Comparison of ENCODE assay signal across 22 mouse cellular contexts in genomic region chr4:41494378-41494777, GRCm38 (mm10). TPM values are rescaled to one million over a fixed set of nuclear protein-coding genes. Genes with fewer than 3 reads are reported as not detected.
DNase-seq lines count a peak whose midpoint lies in the region; ATAC-seq and TF ChIP-seq lines count a peak whose summit lies in the region.
"Had no signal": no experiment of that assay in that cellular context is flagged by ENCODE, and none has a peak within 500 bp of the region (broad histone marks: within the 10 kb centered on the region; RNA-seq: fewer than 3 reads in every experiment).

No protein-coding gene starts in this region.

- peaks cover 32% of the 10 kb centered on the region for H3K27me3 ChIP-seq in kidney, embryonic 14.5 days (ENCODE audit: control insufficient read depth, insufficient read depth, low read length)
- peaks cover 37% of the 10 kb centered on the region for H3K27me3 ChIP-seq in kidney, embryonic 15.5 days
- no peaks in the 10 kb centered on the region for H3K27me3 ChIP-seq in liver, adult 2 months (ENCODE audit: control insufficient read depth, insufficient read depth, low read length)
- H3K27me3 ChIP-seq in myocyte (ENCODE audit: control insufficient read depth, insufficient read depth, insufficient read length), result no peaks in the 10 kb centered on the region
- H3K27me3 ChIP-seq: Patski had no signal

- H3K4me2 ChIP-seq in kidney, embryonic 14.5 days (replicated peaks; ENCODE audit: low read depth, low read length), result no peak overlapping the region
- no peak overlapping the region for H3K4me2 ChIP-seq in kidney, embryonic 15.5 days
- H3K4me2 ChIP-seq in myocyte (ENCODE audit: low read depth), result peak overlapping the region; percentile 40
- H3K4me2 ChIP-seq: embryonic facial prominence, embryonic 13.5 days; stomach, embryonic 15.5 days had no signal

- no peak overlapping the region for H3K4me3 ChIP-seq in kidney, embryonic 14.5 days (ENCODE audit: low read length)
- no peak overlapping the region for H3K4me3 ChIP-seq in kidney, embryonic 15.5 days (replicated peaks)
- H3K4me3 ChIP-seq in liver, adult 2 months (ENCODE audit: insufficient read depth, low read depth, low read length), result no peak overlapping the region
- H3K4me3 ChIP-seq in myocyte, result no peak overlapping the region
- H3K4me3 ChIP-seq: embryonic facial prominence, embryonic 13.5 days; heart, embryonic 10.5 days; hindbrain, embryonic 10.5 days; stomach, embryonic 15.5 days had no signal

- no peak overlapping the region for H3K27ac ChIP-seq in kidney, embryonic 14.5 days (ENCODE audit: low read depth, low read length)
- H3K27ac ChIP-seq in kidney, embryonic 15.5 days, result peak overlapping the region; percentile 60
- peak overlapping the region; percentile 87 for H3K27ac ChIP-seq in liver, adult 2 months (replicated peaks; ENCODE audit: insufficient read depth, low read depth, low read length)
- H3K27ac ChIP-seq: embryonic facial prominence, embryonic 13.5 days; heart, embryonic 10.5 days; hindbrain, embryonic 10.5 days; stomach, embryonic 15.5 days had no signal

- no peak for ATAC-seq in kidney, embryonic 14.5 days (ENCODE audit: low FRiP score, low TSS enrichment)
- peak; percentile 44 for ATAC-seq in kidney, embryonic 15.5 days (replicated peaks; ENCODE audit: low FRiP score)
- ATAC-seq in megakaryocyte-erythroid progenitor cell, adult 5-6 weeks (replicated peaks; ENCODE audit: low FRiP score, low TSS enrichment, poor library complexity, severe bottlenecking), result no peak
- ATAC-seq: CD4-positive, CD25-positive, alpha-beta regulatory T cell, adult 4 months; forebrain, embryonic 14.5 days; hindbrain, postnatal 0 days; Patski had no signal

- H3K79me2 ChIP-seq in liver, adult 2 months (ENCODE audit: control insufficient read depth, insufficient read depth, low read length), result peaks cover 19% of the 10 kb centered on the region
- H3K79me2 ChIP-seq in myocyte (ENCODE audit: control insufficient read depth, insufficient read depth), result no peaks in the 10 kb centered on the region

- peak; percentile 82 for DNase-seq in kidney, adult 11 months
- peak; percentile 95 for DNase-seq in liver, adult 2 months (ENCODE audit: extremely low read depth, low read depth, low spot score)
- DNase-seq in thymus, postnatal 10 days (ENCODE audit: low spot score in 2 of 2), result no peak
- DNase-seq in layer of hippocampus, adult 11-12 months (ENCODE audit: low spot score), result no peak
- DNase-seq: adrenal gland, adult 8-10 months; cerebellum, postnatal 10 days; layer of hippocampus, postnatal 36 days; lung, adult 2 months; thymus, adult 18-20 months had no signal

- WGBS in kidney, embryonic 14.5 days, result 41% methylated on average over 3 of the region's 3 CpGs
- 44% methylated on average over 3 of the region's 3 CpGs for WGBS in kidney, embryonic 15.5 days
- 14% methylated on average over 3 of the region's 3 CpGs for WGBS in liver, adult 2 months

- TF ChIP-seq CTCF in liver, adult 2 months (IDR thresholded peaks at IDR 0.05; ENCODE audit: low read depth, low read length), result no peak

- peaks cover 25% of the 10 kb centered on the region for H3K4me1 ChIP-seq in kidney, embryonic 14.5 days (ENCODE audit: control insufficient read depth, insufficient read depth, low read length)
- H3K4me1 ChIP-seq in kidney, embryonic 15.5 days, result peaks cover 30% of the 10 kb centered on the region
- peaks cover 35% of the 10 kb centered on the region for H3K4me1 ChIP-seq in liver, adult 2 months (ENCODE audit: control insufficient read depth, insufficient read depth, low read length)

- TF ChIP-seq POLR2A in liver, adult 2 months (IDR thresholded peaks at IDR 0.05; ENCODE audit: extremely low read depth, insufficient read depth, low read length), result no peak
- no peak for TF ChIP-seq POLR2A in myocyte (IDR thresholded peaks at IDR 0.05; ENCODE audit: insufficient read length, low read depth)

- no peak overlapping the region for H3K9ac ChIP-seq in kidney, embryonic 14.5 days (ENCODE audit: low read depth, low read length)
- no peak overlapping the region for H3K9ac ChIP-seq in kidney, embryonic 15.5 days
- H3K9ac ChIP-seq in liver, adult 2 months (ENCODE audit: low read depth, low read length), result no peak overlapping the region
- H3K9ac ChIP-seq: embryonic facial prominence, embryonic 13.5 days; stomach, embryonic 15.5 days had no signal

- H3K9me3 ChIP-seq in kidney, embryonic 14.5 days (ENCODE audit: control insufficient read depth, low read length), result no peaks in the 10 kb centered on the region
- no peaks in the 10 kb centered on the region for H3K9me3 ChIP-seq in kidney, embryonic 15.5 days (replicated peaks)
- H3K9me3 ChIP-seq: embryonic facial prominence, embryonic 13.5 days; heart, embryonic 10.5 days; hindbrain, embryonic 10.5 days; stomach, embryonic 15.5 days had no signal

- no peaks in the 10 kb centered on the region for H3K36me3 ChIP-seq in kidney, embryonic 14.5 days (ENCODE audit: control insufficient read depth, insufficient read depth, low read length)
- H3K36me3 ChIP-seq in kidney, embryonic 15.5 days, result no peaks in the 10 kb centered on the region; the same call in 1 of the 2 replicates
- H3K36me3 ChIP-seq in liver, adult 2 months (ENCODE audit: control insufficient read depth, insufficient read depth, low read length), result peaks cover 9% of the 10 kb centered on the region; the same call in 1 of the 2 replicates
- no peaks in the 10 kb centered on the region for H3K36me3 ChIP-seq in myocyte (ENCODE audit: control insufficient read depth, insufficient read depth)
- H3K36me3 ChIP-seq: heart, embryonic 10.5 days; stomach, embryonic 15.5 days had no signal

- no peak overlapping the region for H3ac ChIP-seq in myocyte (ENCODE audit: control insufficient read depth, insufficient read length)

TF ChIP-seq in myocyte, 11 proteins besides CTCF, POLR2A, EP300 and RAD21:
- TF ChIP-seq CEBPB (IDR thresholded peaks at IDR 0.05; ENCODE audit: insufficient read depth, poor library complexity, severe bottlenecking) (no peak), TCF12 (IDR thresholded peaks at IDR 0.05; ENCODE audit: insufficient read depth, poor library complexity, severe bottlenecking) (peak; percentile 40), MYOD1 (IDR thresholded peaks at IDR 0.05; ENCODE audit: control insufficient read depth in 1 of 3, insufficient read length in 2 of 3, low read depth in 2 of 3) (peak in 1 of 3 experiments; percentile 41), MYOG (IDR thresholded peaks at IDR 0.05; ENCODE audit: control insufficient read depth in 1 of 3, insufficient read depth in 1 of 3, insufficient read length in 2 of 3, low read depth in 2 of 3) (peak in 1 of 3 experiments; percentile 18)

RNA-seq across cellular contexts. Expression of gene AI464131, which starts 8.5 kb away (rescaled TPM):
- polyA plus RNA-seq in kidney, embryonic 14.5 days (2014; fragmentation: Nextera tagmentation; extraction: Ambion mirVana), result 3.8 and 8.9 TPM in 2 replicates
- polyA plus RNA-seq in kidney, embryonic 15.5 days (2015; fragmentation: Nextera tagmentation; extraction: Ambion mirVana), result 7.4 and 9.0 TPM in 2 replicates
- total RNA-seq in liver, adult 2 months (2014; rRNA removed), result 15.9 and 21.7 TPM in 2 replicates
- 27.9 and 28.9 TPM in 2 replicates for polyA plus RNA-seq in liver, adult 2 months (2012; rRNA removed)
- 33.9 TPM for polyA plus RNA-seq in myocyte (2012; fragmentation: generic; extraction: Trizol)
- total RNA-seq in megakaryocyte-erythroid progenitor cell, adult 5-6 weeks (2014; fragmentation: Nextera tagmentation), result 0.15 TPM in 1 of 2 replicates, not detected in the other
- not detected in 2 replicates for total RNA-seq in megakaryocyte-erythroid progenitor cell, adult 5-6 weeks (2017)
- polyA plus RNA-seq: CD4-positive, CD25-positive, alpha-beta regulatory T cell, adult 4 months had no signal

RNA-seq across cellular contexts. Expression of gene 1110017D15Rik, which starts 22.8 kb away (rescaled TPM):
- 0.93 and 1.0 TPM in 2 replicates for polyA plus RNA-seq in kidney, embryonic 14.5 days (2014; fragmentation: Nextera tagmentation; extraction: Ambion mirVana)
- polyA plus RNA-seq in kidney, embryonic 15.5 days (2015; fragmentation: Nextera tagmentation; extraction: Ambion mirVana), result 0.55 TPM in 1 of 2 replicates, not detected in the other
- total RNA-seq in liver, adult 2 months (2014; rRNA removed), result not detected in 2 replicates
- 0.24 TPM in 1 of 2 replicates, not detected in the other for polyA plus RNA-seq in liver, adult 2 months (2012; rRNA removed)
- 0.06 TPM for polyA plus RNA-seq in myocyte (2012; fragmentation: generic; extraction: Trizol)
- total RNA-seq in megakaryocyte-erythroid progenitor cell, adult 5-6 weeks (2014; fragmentation: Nextera tagmentation), result not detected in 2 replicates
- not detected in 2 replicates for total RNA-seq in megakaryocyte-erythroid progenitor cell, adult 5-6 weeks (2017)
- total RNA-seq: ES-E14 had no signal
- polyA plus RNA-seq: CD4-positive, CD25-positive, alpha-beta regulatory T cell, adult 4 months had no signal

RNA-seq across cellular contexts. Expression of gene Nudt2, which starts 29.4 kb away (rescaled TPM):
- 61.5 and 75.7 TPM in 2 replicates for polyA plus RNA-seq in kidney, embryonic 14.5 days (2014; fragmentation: Nextera tagmentation; extraction: Ambion mirVana)
- polyA plus RNA-seq in kidney, embryonic 15.5 days (2015; fragmentation: Nextera tagmentation; extraction: Ambion mirVana), result 56.0 and 56.8 TPM in 2 replicates
- total RNA-seq in liver, adult 2 months (2014; rRNA removed), result 33.0 and 33.9 TPM in 2 replicates
- polyA plus RNA-seq in liver, adult 2 months (2012; rRNA removed), result 18.3 and 18.6 TPM in 2 replicates
- polyA plus RNA-seq in myocyte (2012; fragmentation: generic; extraction: Trizol), result 36.9 TPM
- total RNA-seq in megakaryocyte-erythroid progenitor cell, adult 5-6 weeks (2014; fragmentation: Nextera tagmentation), result 18.1 and 27.4 TPM in 2 replicates
- total RNA-seq in megakaryocyte-erythroid progenitor cell, adult 5-6 weeks (2017), result 18.2 and 40.3 TPM in 2 replicates

RNA-seq across cellular contexts. Expression of gene Kif24, which starts 29.7 kb away (rescaled TPM):
- 8.5 and 9.3 TPM in 2 replicates for polyA plus RNA-seq in kidney, embryonic 14.5 days (2014; fragmentation: Nextera tagmentation; extraction: Ambion mirVana)
- polyA plus RNA-seq in kidney, embryonic 15.5 days (2015; fragmentation: Nextera tagmentation; extraction: Ambion mirVana), result 7.9 and 8.7 TPM in 2 replicates
- 0.37 and 0.94 TPM in 2 replicates for total RNA-seq in liver, adult 2 months (2014; rRNA removed)
- 0.27 and 0.43 TPM in 2 replicates for polyA plus RNA-seq in liver, adult 2 months (2012; rRNA removed)
- polyA plus RNA-seq in myocyte (2012; fragmentation: generic; extraction: Trizol), result 7.2 TPM
- 29.6 and 35.0 TPM in 2 replicates for total RNA-seq in megakaryocyte-erythroid progenitor cell, adult 5-6 weeks (2014; fragmentation: Nextera tagmentation)
- total RNA-seq in megakaryocyte-erythroid progenitor cell, adult 5-6 weeks (2017), result 10.8 and 14.9 TPM in 2 replicates

Comparison
In these comparisons a context has a peak if more than half of its experiments do, and no peak if none do; other contexts are left out.
1. DNase-seq: peak in kidney, adult 11 months (single experiment) and liver, adult 2 months (single experiment); none in thymus, postnatal 10 days (0 of 2) and layer of hippocampus, adult 11-12 months (single experiment).